Mouse (Mus musculus) lung, adult 2 months (tissue): ENCODE measurements around the gene 5430419D17Rik.

ENCODE experiments used
- CTCF ChIP-seq: fragments of 200-500 bp; IDR thresholded peaks from 2 replicates; pipeline ENCODE4 v1.5.1; 2011; ENCODE audit warnings: mild to moderate bottlenecking, low read length, control low read depth; ENCODE audit not compliant: insufficient read depth
- POLR2A ChIP-seq: fragments of 200-500 bp; IDR thresholded peaks from 2 replicates; pipeline ENCODE4 v1.6.1; 2011; ENCODE audit warnings: low read depth, mild to moderate bottlenecking, control low read depth, low read length, borderline replicate concordance; ENCODE audit errors: extremely low read depth

- TF ChIP-seq CTCF (no peak), POLR2A (no peak)
Measured at GRCm38 (mm10) chr7:131265851-131266250, 91.6 kb downstream of the 5430419D17Rik start.
